Mouse (Mus musculus) adrenal gland, postnatal 0 days (tissue): ENCODE data around the gene Actn4. TPM values are rescaled to one million over a fixed set of nuclear protein-coding genes. Genes with fewer than 3 reads are reported as not detected.

Source experiments
- polyA plus RNA-seq: library from polyadenylated mRNA; unstranded; fragments of >200 nt; fragmentation: Nextera tagmentation; extraction: Ambion mirVana; gene quantifications from 2 replicates; pipeline ENCODE4 v1.2.1, GENCODE M21; 2015

The Actn4 gene
- polyA plus RNA-seq, result 121 and 144 TPM in 2 replicates

GRCm38 (mm10) chr7:28961927-28962670, at the start of gene Actn4:
TSS of gene Actn4 (minus strand) at chr7:28962340.

GRCm38 (mm10) chr7:28981651-28982273, 19.6 kb upstream of the Actn4 start, which contains the start of the genes Eif3k and Map4k1:
TSS of gene Eif3k (minus strand) at chr7:28981864.
TSS of gene Map4k1 (plus strand) at chr7:28982050.

GRCm38 (mm10) chr7:28881199-28881598, 80.9 kb downstream of the Actn4 start, which contains the start of gene Capn12:
TSS of gene Capn12 (plus strand) at chr7:28881422.

GRCm38 (mm10) chr7:28863540-28863939, 98.6 kb downstream of the Actn4 start, which contains the start of gene Lgals7:
TSS of gene Lgals7 (plus strand) at chr7:28863853.

Other genes with a start within 250 kb of the Actn4 start
- gene Fbxo17, start 245.5 kb downstream of the Actn4 start, polyA plus RNA-seq, result 6.4 and 12.2 TPM in 2 replicates
- gene Mrps12, start 220.5 kb downstream of the Actn4 start, polyA plus RNA-seq, result 130 and 197 TPM in 2 replicates
- 7.9 and 19.9 TPM in 2 replicates for gene Sars2, start 220.3 kb downstream of the Actn4 start, polyA plus RNA-seq
- not detected in 2 replicates for gene Ccer2, start 206.2 kb downstream of the Actn4 start, polyA plus RNA-seq
- 46.5 and 52.2 TPM in 2 replicates for gene Sirt2, start 195.6 kb downstream of the Actn4 start, polyA plus RNA-seq
- 30.7 and 43.9 TPM in 2 replicates for gene Nfkbib, start 194.8 kb downstream of the Actn4 start, polyA plus RNA-seq
- gene Rinl, start 173.4 kb downstream of the Actn4 start, polyA plus RNA-seq, result 3.0 and 5.3 TPM in 2 replicates
- gene Hnrnpl, start 153.8 kb downstream of the Actn4 start, polyA plus RNA-seq, result 156 and 183 TPM in 2 replicates
- gene Ech1, start 137.1 kb downstream of the Actn4 start, polyA plus RNA-seq, result 541 and 544 TPM in 2 replicates
- 18.2 and 18.7 TPM in 2 replicates for gene Lgals4, start 128.5 kb downstream of the Actn4 start, polyA plus RNA-seq
- gene Lgals7, start 98.5 kb downstream of the Actn4 start, polyA plus RNA-seq, result 9.4 and 14.7 TPM in 2 replicates
- gene Capn12, start 80.9 kb downstream of the Actn4 start, polyA plus RNA-seq, result 0.46 TPM in 1 of 2 replicates, not detected in the other
- gene Eif3k, start 19.5 kb upstream of the Actn4 start, polyA plus RNA-seq, result 348 and 365 TPM in 2 replicates
- 2.1 and 8.1 TPM in 2 replicates for gene Map4k1, start 19.7 kb upstream of the Actn4 start, polyA plus RNA-seq
- gene Ryr1, start 162.8 kb upstream of the Actn4 start, polyA plus RNA-seq, result 0.41 and 1.5 TPM in 2 replicates
- 0.65 and 0.72 TPM in 2 replicates for gene Rasgrp4, start 172.5 kb upstream of the Actn4 start, polyA plus RNA-seq
- gene Fam98c, start 193.9 kb upstream of the Actn4 start, polyA plus RNA-seq, result 22.0 and 30.3 TPM in 2 replicates
- 0.65 and 1.1 TPM in 2 replicates for gene Ggn, start 207.9 kb upstream of the Actn4 start, polyA plus RNA-seq
- 2.3 and 3.7 TPM in 2 replicates for gene Spred3, start 208.1 kb upstream of the Actn4 start, polyA plus RNA-seq
- gene Psmd8, start 218.4 kb upstream of the Actn4 start, polyA plus RNA-seq, result 266 and 370 TPM in 2 replicates